In the genomic region with DNA sequence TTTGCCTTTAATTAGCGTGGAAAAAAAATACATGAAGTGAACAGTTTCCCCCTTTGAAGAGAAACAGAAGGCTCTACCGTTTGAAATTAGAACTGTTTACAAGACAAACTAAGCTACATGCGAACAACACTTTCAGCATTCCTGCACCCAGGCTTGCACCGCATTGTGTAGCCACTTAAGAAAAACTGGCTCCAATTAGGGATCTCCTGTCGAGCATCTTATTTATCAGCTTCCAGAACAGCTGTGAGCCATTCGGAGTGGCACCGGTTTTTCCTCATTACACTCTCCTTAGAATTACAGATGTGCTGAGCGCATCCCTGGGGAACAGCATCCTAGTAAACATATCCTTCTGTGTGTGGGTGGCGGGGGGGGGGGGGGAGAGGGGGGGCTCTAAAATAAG, we compare ENCODE assay signal across 12 mouse cellular contexts.
DNase-seq lines count a peak whose midpoint lies in the region; ATAC-seq and TF ChIP-seq lines count a peak whose summit lies in the region.
"Had no signal": no experiment of that assay in that cellular context is flagged by ENCODE, and none has a peak within 500 bp of the region (broad histone marks: within the 10 kb centered on the region; RNA-seq: fewer than 3 reads in every experiment).

No protein-coding gene starts in this region.

- WGBS in embryonic facial prominence, embryonic 14.5 days, result 9% methylated on average over 8 of the region's 9 CpGs
- 17% methylated on average over 9 of the region's 9 CpGs for WGBS in hindbrain, embryonic 16.5 days
- 21% methylated on average over 9 of the region's 9 CpGs for WGBS in midbrain, embryonic 10.5 days

- no peak for TF ChIP-seq CTCF in gastrocnemius, adult 2 months (IDR thresholded peaks at IDR 0.05)

- no peaks in the 10 kb centered on the region for H3K9me3 ChIP-seq in embryonic facial prominence, embryonic 14.5 days (ENCODE audit: control insufficient read depth, low read length)
- no peaks in the 10 kb centered on the region for H3K9me3 ChIP-seq in hindbrain, embryonic 16.5 days (ENCODE audit: control insufficient read depth, low read length)
- H3K9me3 ChIP-seq in midbrain, embryonic 10.5 days (replicated peaks), result no peaks in the 10 kb centered on the region
- H3K9me3 ChIP-seq: lung, embryonic 15.5 days had no signal

- H3K4me2 ChIP-seq in embryonic facial prominence, embryonic 14.5 days (ENCODE audit: low read depth, low read length), result peak overlapping the region; percentile 44
- H3K4me2 ChIP-seq in hindbrain, embryonic 16.5 days (ENCODE audit: low read length), result peak overlapping the region; percentile 50
- H3K4me2 ChIP-seq: lung, embryonic 15.5 days had no signal

- H3K27ac ChIP-seq in embryonic facial prominence, embryonic 14.5 days (replicated peaks; ENCODE audit: low read depth, low read length), result no peak overlapping the region
- H3K27ac ChIP-seq in hindbrain, embryonic 16.5 days (ENCODE audit: low read depth, low read length), result 0 out of 2 replicates have a peak overlapping the region, but pooled peaks have one; percentile 17
- H3K27ac ChIP-seq in midbrain, embryonic 10.5 days (replicated peaks), result no peak overlapping the region
- no peak overlapping the region for H3K27ac ChIP-seq in gastrocnemius, adult 2 months
- H3K27ac ChIP-seq: lung, embryonic 15.5 days had no signal

- ATAC-seq in embryonic facial prominence, embryonic 14.5 days (ENCODE audit: low read depth), result 0 out of 2 replicates have a peak, but pooled peaks have one; percentile 57
- ATAC-seq in hindbrain, embryonic 16.5 days, result peak; percentile 50; the same call in 1 of the 2 replicates
- ATAC-seq: inflammation-experienced regulatory T-cells, adult 6 months had no signal

- H3K4me3 ChIP-seq in embryonic facial prominence, embryonic 14.5 days (ENCODE audit: low read depth, low read length), result peak overlapping the region; percentile 3; the same call in 1 of the 2 replicates
- H3K4me3 ChIP-seq in hindbrain, embryonic 16.5 days (ENCODE audit: low read length), result peak overlapping the region; percentile 16; the same call in 1 of the 2 replicates
- peak overlapping the region; percentile 14; the same call in 1 of the 2 replicates for H3K4me3 ChIP-seq in midbrain, embryonic 10.5 days
- no peak overlapping the region for H3K4me3 ChIP-seq in gastrocnemius, adult 2 months
- H3K4me3 ChIP-seq: lung, embryonic 15.5 days had no signal

- H3K36me3 ChIP-seq in embryonic facial prominence, embryonic 14.5 days (ENCODE audit: control insufficient read depth, insufficient read depth, low read length), result no peaks in the 10 kb centered on the region
- H3K36me3 ChIP-seq in hindbrain, embryonic 16.5 days (ENCODE audit: control insufficient read depth, insufficient read depth, low read length), result no peaks in the 10 kb centered on the region
- H3K36me3 ChIP-seq in midbrain, embryonic 10.5 days, result no peaks in the 10 kb centered on the region
- H3K36me3 ChIP-seq: lung, embryonic 15.5 days had no signal

- intact Hi-C loops in gastrocnemius, adult 2 months (cut with DNase I), result no loop called here

- no peak overlapping the region for H3K9ac ChIP-seq in embryonic facial prominence, embryonic 14.5 days (ENCODE audit: low read depth, low read length)
- H3K9ac ChIP-seq in hindbrain, embryonic 16.5 days (ENCODE audit: low read depth, low read length), result peak overlapping the region; percentile 9; the same call in 1 of the 2 replicates
- H3K9ac ChIP-seq: lung, embryonic 15.5 days had no signal

- peak; percentile 1 for DNase-seq in Muller cell, postnatal 12 days (ENCODE audit: inconsistent ontology term)
- DNase-seq in embryonic facial prominence, embryonic 14.5 days (ENCODE audit: low spot score), result peak; percentile 67
- no peak for DNase-seq in midbrain, embryonic 10.5 days (ENCODE audit: low spot score)
- no peak for DNase-seq in ovary, postnatal 14 days (ENCODE audit: low spot score)
- DNase-seq in kidney, adult 9 months, result no peak
- no peak for DNase-seq in thymus, postnatal 4 days
- no peak for DNase-seq in gastrocnemius, adult 2 months
- DNase-seq: adrenal gland, postnatal 10 days had no signal

- no peaks in the 10 kb centered on the region for H3K4me1 ChIP-seq in embryonic facial prominence, embryonic 14.5 days (ENCODE audit: control insufficient read depth, insufficient read depth, low read length)
- H3K4me1 ChIP-seq in hindbrain, embryonic 16.5 days (ENCODE audit: control insufficient read depth, insufficient read depth, low read depth, low read length), result peaks cover 5% of the 10 kb centered on the region; the same call in 1 of the 2 replicates
- peaks cover 13% of the 10 kb centered on the region for H3K4me1 ChIP-seq in midbrain, embryonic 10.5 days
- H3K4me1 ChIP-seq: lung, embryonic 15.5 days had no signal

- H3K27me3 ChIP-seq in embryonic facial prominence, embryonic 14.5 days (replicated peaks; ENCODE audit: control insufficient read depth, insufficient read depth, low read length), result no peaks in the 10 kb centered on the region
- H3K27me3 ChIP-seq in hindbrain, embryonic 16.5 days (replicated peaks; ENCODE audit: control insufficient read depth, insufficient read depth, low read length), result no peaks in the 10 kb centered on the region
- no peaks in the 10 kb centered on the region for H3K27me3 ChIP-seq in midbrain, embryonic 10.5 days (ENCODE audit: low read depth, poor library complexity, severe bottlenecking)
- H3K27me3 ChIP-seq: CH12.LX; lung, embryonic 15.5 days had no signal

Comparison
In these comparisons a context has a peak if more than half of its experiments do, and no peak if none do; other contexts are left out.
1. DNase-seq: peak in Muller cell, postnatal 12 days (single experiment) and embryonic facial prominence, embryonic 14.5 days (single experiment); none in midbrain, embryonic 10.5 days (single experiment), ovary, postnatal 14 days (single experiment), kidney, adult 9 months (single experiment), thymus, postnatal 4 days (single experiment) and gastrocnemius, adult 2 months (single experiment).